Mouse (Mus musculus) CH12.LX (cell line): Measurements from ENCODE around the gene Filip1l. TPM values are rescaled to one million over a fixed set of nuclear protein-coding genes. Genes with fewer than 3 reads are reported as not detected.

Source experiments
- DNase-seq: peaks from one replicate; pipeline ENCODE4 v3.0.0-alpha.2; 2013; ENCODE audit errors: extremely low read depth
- H3K27ac ChIP-seq: 2 replicates; pipeline ENCODE4 v1.5.1; 2012; ENCODE audit warnings: low read depth, mild to moderate bottlenecking, control low read depth, moderate library complexity; ENCODE audit not compliant: insufficient read depth
- H3K27me3 ChIP-seq: replicated peaks from 2 replicates; pipeline ENCODE3; 2012; ENCODE audit warnings: inconsistent platforms
- H3K36me3 ChIP-seq, 2 experiments: replicated peaks in 1 of 2; 2 replicates each; pipeline versions ENCODE3 to v1.6.1; 2012; ENCODE audit warnings: inconsistent platforms in 1 of 2, low read length in 1 of 2, mild to moderate bottlenecking in 1 of 2, mixed read lengths in 1 of 2, moderate library complexity in 1 of 2; ENCODE audit not compliant: control insufficient read depth in 1 of 2, insufficient read depth in 1 of 2
- H3K4me1 ChIP-seq, 2 experiments: 2 replicates each; pipeline ENCODE4 v1.6.1; 2012; ENCODE audit warnings: inconsistent platforms in 1 of 2, moderate library complexity in 1 of 2; ENCODE audit not compliant: insufficient read depth in 2 of 2, control insufficient read depth in 1 of 2
- H3K4me2 ChIP-seq: 2 replicates; pipeline ENCODE4 v1.6.1; 2012; ENCODE audit warnings: low read depth, mild to moderate bottlenecking, control low read depth; ENCODE audit not compliant: poor library complexity, insufficient read depth, severe bottlenecking
- H3K4me3 ChIP-seq, 3 experiments: fragments of 150-350 bp in 1 of 3; sonication (generic) in 1 of 3; replicated peaks in 1 of 3; 2 replicates each; pipeline versions ENCODE3 to v1.5.1; 2011 to 2012; ENCODE audit warnings: low read depth in 2 of 3, low read length in 2 of 3, mild to moderate bottlenecking in 2 of 3, moderate library complexity in 2 of 3, control low read depth in 1 of 3, improper control_type of control experiment in 1 of 3, inconsistent platforms in 1 of 3, mixed read lengths in 1 of 3; ENCODE audit not compliant: poor library complexity in 1 of 3
- H3K79me2 ChIP-seq: replicated peaks from 2 replicates; pipeline ENCODE4 v1.6.1; 2012; ENCODE audit warnings: mild to moderate bottlenecking, moderate library complexity; ENCODE audit not compliant: control insufficient read depth, poor library complexity, insufficient read depth, severe bottlenecking; ENCODE audit errors: extremely low read depth
- H3K9ac ChIP-seq: 2 replicates; pipeline ENCODE4 v1.6.1; 2012; ENCODE audit warnings: low read depth, mild to moderate bottlenecking, control low read depth, moderate library complexity; ENCODE audit not compliant: insufficient read depth
- H3K9me3 ChIP-seq: replicated peaks from 2 replicates; pipeline ENCODE3; 2012; ENCODE audit warnings: low read length, inconsistent platforms, mixed read lengths
- CHD2 ChIP-seq: IDR thresholded peaks from 2 replicates; pipeline ENCODE4 v1.6.1; 2011; ENCODE audit warnings: low read length, improper control_type of control experiment
- E2F4 ChIP-seq: IDR thresholded peaks from 2 replicates; pipeline ENCODE4 v1.6.1; 2011; ENCODE audit warnings: low read depth, low read length, improper control_type of control experiment; ENCODE audit not compliant: insufficient replicate concordance
- EP300 ChIP-seq: IDR thresholded peaks from 2 replicates; pipeline ENCODE4 v1.6.1; 2011; ENCODE audit warnings: low read length, improper control_type of control experiment
- ETS1 ChIP-seq: conservative IDR thresholded peaks from 2 replicates; pipeline ENCODE4 v1.6.1; 2012; ENCODE audit warnings: low read depth, mild to moderate bottlenecking, inconsistent platforms, low read length, improper control_type of control experiment, moderate library complexity
- IRF4 ChIP-seq: IDR thresholded peaks from 2 replicates; pipeline ENCODE4 v1.6.1; 2014; ENCODE audit warnings: low read depth, mild to moderate bottlenecking, inconsistent platforms, low read length, improper control_type of control experiment
- JUN ChIP-seq: IDR thresholded peaks from 2 replicates; pipeline ENCODE4 v1.6.1; 2011; ENCODE audit warnings: low read depth, mild to moderate bottlenecking, low read length, improper control_type of control experiment, moderate library complexity; ENCODE audit not compliant: insufficient read depth
- KAT2A ChIP-seq: IDR thresholded peaks from 2 replicates; pipeline ENCODE4 v1.6.1; 2012; ENCODE audit warnings: low read length, improper control_type of control experiment, inconsistent platforms; ENCODE audit not compliant: insufficient replicate concordance
- MAFK ChIP-seq: IDR thresholded peaks from 2 replicates; pipeline ENCODE4 v1.6.1; 2011; ENCODE audit warnings: low read length, improper control_type of control experiment; ENCODE audit not compliant: insufficient replicate concordance
- MAX ChIP-seq: IDR thresholded peaks from 2 replicates; pipeline ENCODE4 v1.6.1; 2011; ENCODE audit warnings: low read length, improper control_type of control experiment
- MEF2A ChIP-seq: IDR thresholded peaks from 2 replicates; pipeline ENCODE4 v1.6.1; 2014; ENCODE audit warnings: low read depth, mild to moderate bottlenecking, inconsistent platforms, low read length, improper control_type of control experiment, borderline replicate concordance
- NELFE ChIP-seq: IDR thresholded peaks from 2 replicates; pipeline ENCODE4 v1.6.1; 2011; ENCODE audit warnings: low read depth, low read length, improper control_type of control experiment
- NRF1 ChIP-seq: IDR thresholded peaks from 2 replicates; pipeline ENCODE4 v1.6.1; 2014; ENCODE audit warnings: low read depth, mild to moderate bottlenecking, inconsistent platforms, low read length, improper control_type of control experiment, moderate library complexity
- POLR2A ChIP-seq: IDR thresholded peaks from 2 replicates; pipeline ENCODE4 v1.6.1; 2011; ENCODE audit warnings: low read depth, mild to moderate bottlenecking, improper control_type of control experiment, low read length
- RAD21 ChIP-seq: IDR thresholded peaks from 2 replicates; pipeline ENCODE4 v1.6.1; 2011; ENCODE audit warnings: low read depth, mild to moderate bottlenecking, low read length, improper control_type of control experiment, moderate library complexity
- SMC3 ChIP-seq: IDR thresholded peaks from 2 replicates; pipeline ENCODE4 v1.6.1; 2011; ENCODE audit warnings: low read depth, low read length, improper control_type of control experiment
- TBP ChIP-seq: conservative IDR thresholded peaks from 2 replicates; pipeline ENCODE4 v1.6.1; 2011; ENCODE audit warnings: low read depth, low read length, improper control_type of control experiment
- TCF12 ChIP-seq: IDR thresholded peaks from 2 replicates; pipeline ENCODE4 v1.6.1; 2014; ENCODE audit warnings: low read depth, mild to moderate bottlenecking, inconsistent platforms, low read length, improper control_type of control experiment
- USF1 ChIP-seq: IDR thresholded peaks from 2 replicates; pipeline ENCODE4 v1.6.1; 2014; ENCODE audit warnings: low read depth, mild to moderate bottlenecking, inconsistent platforms, low read length, improper control_type of control experiment
- ZC3H11A ChIP-seq: IDR thresholded peaks from 2 replicates; pipeline ENCODE4 v1.6.1; 2012; ENCODE audit warnings: low read depth, mild to moderate bottlenecking, inconsistent platforms, low read length, improper control_type of control experiment
- ZKSCAN1 ChIP-seq: IDR thresholded peaks from 2 replicates; pipeline ENCODE4 v1.6.1; 2012; ENCODE audit warnings: low read depth, inconsistent platforms, low read length, improper control_type of control experiment, borderline replicate concordance
- ZMIZ1 ChIP-seq: IDR thresholded peaks from 2 replicates; pipeline ENCODE4 v1.6.1; 2012; ENCODE audit warnings: low read depth, mild to moderate bottlenecking, inconsistent platforms, low read length, improper control_type of control experiment
- ZNF384 ChIP-seq: IDR thresholded peaks from 2 replicates; pipeline ENCODE4 v1.6.1; 2012; ENCODE audit warnings: low read depth, low read length, improper control_type of control experiment, inconsistent platforms
- dilution Hi-C: fragments of 300-500 bp; cut with MboI; formaldehyde crosslinking; loops from 2 replicates; pipeline ENCODE4 v1.14.3; 2020; ENCODE audit warnings: low sequenced_read_pairs; ENCODE audit not compliant: extremely low pct_unique_long_range_greater_than_20kb, extremely low pct_ligation_motif_present
- in situ Hi-C: fragments of 300-500 bp; cut with MboI; formaldehyde crosslinking; loops from 3 replicates; pipeline ENCODE4 v1.14.3; 2019; ENCODE audit warnings: low sequenced_read_pairs, low pct_ligation_motif_present, low pct_unique_long_range_greater_than_20kb, mixed read lengths
- polyA plus RNA-seq: library from polyadenylated mRNA; unstranded; fragments of >175 nt; gene quantifications from 2 replicates; pipeline ENCODE4 v1.2.1, GENCODE M21; 2012; ENCODE audit warnings: low read depth; ENCODE audit not compliant: insufficient read length
- total RNA-seq, 2 experiments: library from RNA; depleted of rRNA; stranded (reverse); fragments of 300-350 nt in 1 of 2; fragments of >200 nt in 1 of 2; gene quantifications; 2 replicates each; pipeline ENCODE4 v1.2.3; 2012 to 2014

Filip1l gene
- total and polyA plus RNA-seq, 3 experiments = 2.1 to 17.6 (median 5.7) TPM

DNA sequence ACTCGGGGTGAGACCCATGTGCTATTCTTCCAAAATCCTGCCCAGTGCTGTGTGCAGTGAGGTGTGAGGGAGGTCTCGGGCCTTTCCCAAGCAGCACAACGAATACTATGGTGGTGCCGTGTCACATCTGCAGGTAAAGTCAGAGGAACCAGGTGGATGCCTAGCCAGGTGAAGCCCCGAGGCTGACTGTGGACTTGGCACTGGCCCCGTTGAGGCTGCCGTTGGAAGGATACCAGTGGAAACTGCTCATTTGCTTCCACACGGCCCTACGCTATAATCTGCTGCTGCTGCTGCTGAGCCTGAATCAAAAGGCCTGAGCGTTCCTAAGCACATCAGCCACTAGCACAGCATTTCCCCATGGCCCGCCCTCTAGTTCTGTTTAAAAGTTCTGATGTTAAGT, 86.3 kb downstream of the Filip1l start:
- Histone ChIP-seq H3K27me3 (no peaks in the 10 kb centered on the region), H3K9ac (no peak overlapping the region), H3K27ac (no peak overlapping the region), H3K9me3 (no peaks in the 10 kb centered on the region), H3K36me3 (peaks cover 0 to 4% of the 10 kb centered on the region in 2 experiments), H3K4me3 (no peak overlapping the region), H3K79me2 (no peaks in the 10 kb centered on the region), H3K4me2 (no peak overlapping the region), H3K4me1 (peaks cover 4 to 62% of the 10 kb centered on the region in 2 experiments; a peak in 3 of 4 replicates)
- no peak for DNase-seq
- in situ Hi-C loops (no loop called here), dilution Hi-C loops (no loop called here)
- TF ChIP-seq TBP (no peak), MAFK (no peak), USF1 (no peak), ZNF384 (no peak), E2F4 (no peak), JUN (no peak), RAD21 (no peak), NRF1 (no peak), ZKSCAN1 (no peak), KAT2A (no peak), CHD2 (no peak), MEF2A (no peak), SMC3 (no peak), ZC3H11A (no peak)

DNA sequence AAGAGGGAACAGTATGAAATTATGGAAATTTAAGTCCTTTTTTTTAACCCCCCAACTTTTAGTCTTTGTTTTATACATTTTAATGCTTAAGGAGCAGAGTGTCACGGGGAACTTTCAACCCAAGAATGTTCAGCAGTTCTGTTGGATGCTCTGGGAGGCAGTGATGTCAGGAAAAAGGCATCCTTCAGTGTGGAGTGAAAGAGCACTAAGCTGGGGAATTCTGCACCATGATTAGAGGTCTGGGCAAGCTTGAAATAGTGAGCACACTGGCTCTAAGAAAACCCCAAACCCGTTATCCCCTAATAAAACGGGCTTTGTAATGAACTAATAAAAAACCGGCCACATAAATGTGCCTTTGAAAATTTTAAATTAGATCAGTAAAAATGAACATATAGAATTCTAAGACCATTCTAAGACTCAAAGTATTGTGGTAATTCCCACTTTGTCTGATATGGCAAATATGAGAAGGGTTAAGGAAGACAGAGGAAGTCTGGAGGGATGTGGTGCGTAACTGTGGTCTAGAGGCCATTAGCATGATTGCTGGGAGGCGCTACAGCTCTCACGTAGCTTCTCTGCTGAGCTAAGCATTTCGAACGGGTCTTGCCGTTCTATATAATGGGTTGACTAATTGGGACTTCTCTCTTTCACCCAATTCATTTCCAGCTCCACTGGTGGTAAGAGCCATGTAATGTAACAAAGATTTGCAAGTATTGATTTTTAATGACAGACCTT, 88.0 kb downstream of the Filip1l start:
- peaks cover 0 to 4% of the 10 kb centered on the region in 2 experiments for H3K36me3 ChIP-seq

More for the DNA sequence above, 88.0 kb downstream of the Filip1l start:
- H3K27me3 ChIP-seq = no peaks in the 10 kb centered on the region
- peak; percentile 42 for DNase-seq
- no peaks in the 10 kb centered on the region for H3K79me2 ChIP-seq
- no peak overlapping the region for H3K4me2 ChIP-seq
- no peak overlapping the region for H3K27ac ChIP-seq
- no peak for TF ChIP-seq SMC3
- peak; percentile 93 for TF ChIP-seq MAFK
- TF ChIP-seq ETS1 = peak; percentile 20; the same call in 1 of the 2 replicates
- TF ChIP-seq TBP = no peak
- no peak for TF ChIP-seq POLR2A
- no peak for TF ChIP-seq IRF4
- TF ChIP-seq EP300 = 0 out of 2 replicates have a peak, but pooled peaks have one; percentile 20
- no peak for TF ChIP-seq ZMIZ1
- 0 out of 2 replicates have a peak, but pooled peaks have one; percentile 17 for TF ChIP-seq MAX
- TF ChIP-seq NRF1 = no peak
- no peak for TF ChIP-seq NELFE
- TF ChIP-seq TCF12 = no peak; the same call in 1 of the 2 replicates
- in situ Hi-C loops (no loop called here), dilution Hi-C loops (no loop called here)
- H3K9ac ChIP-seq = no peak overlapping the region
- no peaks in the 10 kb centered on the region for H3K9me3 ChIP-seq
- peaks cover 10 to 59% of the 10 kb centered on the region in 2 experiments for H3K4me1 ChIP-seq
- no peak overlapping the region for H3K4me3 ChIP-seq
